Mouse (Mus musculus): ENCODE measurements around the gene Lmf1.

The Lmf1 gene

DNA sequence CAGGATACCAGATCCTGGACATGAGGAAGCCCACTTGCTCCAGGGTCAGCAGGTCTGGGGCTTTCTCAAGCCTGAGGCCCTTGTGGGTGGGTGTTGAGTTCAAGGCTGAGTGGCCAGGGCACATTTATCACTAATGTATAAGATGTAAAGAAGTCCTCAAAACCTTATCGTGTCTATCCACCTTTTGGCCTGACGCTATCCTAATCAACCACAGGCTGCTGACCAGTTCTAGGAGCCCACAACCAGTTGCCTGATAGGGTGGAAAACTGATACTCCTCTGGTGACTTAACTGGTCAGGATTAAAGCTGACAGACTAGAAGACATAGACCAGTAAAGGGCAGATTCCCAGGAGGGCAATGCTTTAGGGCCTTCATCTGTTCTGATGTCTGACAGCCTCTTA lies 131.1 kb downstream of the Lmf1 start:
- no peak for DNase-seq (ENCODE audit: low spot score)

- DNase-seq (ENCODE audit: low spot score) = no peak
These were observed 132.3 kb downstream of the Lmf1 start for GRCm38 (mm10) chr17:25711136-25711535.
